Mouse (Mus musculus) kidney, adult 2 months (tissue): ENCODE data around the gene Plekhh3.

ENCODE experiments used
- CTCF ChIP-seq: fragments of 200-500 bp; conservative IDR thresholded peaks from 2 replicates; pipeline ENCODE4 v1.5.1; 2011; ENCODE audit warnings: low read depth, mild to moderate bottlenecking, control low read depth, low read length, moderate library complexity, mixed read lengths; ENCODE audit not compliant: insufficient read depth, insufficient read length
- POLR2A ChIP-seq: fragments of 200-500 bp; IDR thresholded peaks from one replicate; pipeline ENCODE4 v1.6.1; 2011; ENCODE audit warnings: low read depth, low read length, control low read depth

DNA sequence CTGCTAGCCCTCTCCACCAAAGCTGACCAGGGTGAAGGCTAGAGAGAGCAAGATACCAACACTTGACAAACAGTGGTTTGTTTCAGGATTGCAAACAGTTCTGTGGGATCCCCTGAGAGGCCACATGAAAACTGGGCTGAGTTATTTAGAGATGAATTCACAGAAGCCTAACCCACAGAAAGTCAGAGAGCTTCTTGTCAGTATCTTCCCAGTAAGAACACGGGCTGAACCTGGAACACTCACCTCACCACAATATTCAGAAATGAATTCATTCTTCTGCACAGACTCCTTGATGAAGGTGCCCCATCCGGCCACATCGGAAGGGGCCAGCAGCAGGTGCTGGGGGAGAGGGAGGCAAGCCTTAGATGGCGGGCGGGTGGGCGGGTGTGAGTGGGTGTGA lies 23.5 kb upstream of the Plekhh3 start:
- TF ChIP-seq POLR2A = no peak
- TF ChIP-seq CTCF = no peak
